8 mouse cellular contexts compared by ENCODE assay signal in genomic region chr11:86756156-86757141, GRCm38 (mm10). TPM values are rescaled to one million over a fixed set of nuclear protein-coding genes. Genes with fewer than 3 reads are reported as not detected.
A peak's percentile ranks its signal among the peaks of the same experiment; 100 is the strongest.
DNase-seq lines count a peak whose midpoint lies in the region; ATAC-seq lines count a peak whose summit lies in the region.

No protein-coding gene starts in this region.

- peaks cover 11% of the 10 kb centered on the region for H3K4me1 ChIP-seq in intestine, embryonic 15.5 days (replicated peaks)
- peaks cover 9% of the 10 kb centered on the region for H3K4me1 ChIP-seq in limb, embryonic 11.5 days (ENCODE audit: control insufficient read depth, insufficient read depth, low read length)
- peaks cover 30% of the 10 kb centered on the region for H3K4me1 ChIP-seq in midbrain, embryonic 12.5 days

- 2% methylated on average over 31 of the region's 31 CpGs for WGBS in intestine, embryonic 15.5 days
- WGBS in limb, embryonic 11.5 days: 4% methylated on average over 31 of the region's 31 CpGs
- WGBS in midbrain, embryonic 12.5 days: 6% methylated on average over 31 of the region's 31 CpGs

- peak overlapping the region; percentile 96 for H3K27ac ChIP-seq in intestine, embryonic 15.5 days
- H3K27ac ChIP-seq in limb, embryonic 11.5 days (replicated peaks; ENCODE audit: low read depth, low read length): peak overlapping the region; percentile 87
- peak overlapping the region; percentile 94 for H3K27ac ChIP-seq in midbrain, embryonic 12.5 days (replicated peaks)

- H3K4me2 ChIP-seq in intestine, embryonic 15.5 days (replicated peaks): peak overlapping the region; percentile 81
- peak overlapping the region; percentile 79 for H3K4me2 ChIP-seq in limb, embryonic 11.5 days (ENCODE audit: low read depth, severe bottlenecking)
- H3K4me2 ChIP-seq in midbrain, embryonic 12.5 days (replicated peaks): peak overlapping the region; percentile 96

- ATAC-seq in common myeloid progenitor, adult 5-6 weeks (replicated peaks; ENCODE audit: low read depth, poor library complexity, severe bottlenecking): 0 out of 2 replicates have a peak, but pooled peaks have one; percentile 5
- ATAC-seq in intestine, embryonic 15.5 days: peak; percentile 44
- ATAC-seq in limb, embryonic 11.5 days (ENCODE audit: insufficient number of reproducible peaks, low FRiP score, low TSS enrichment, low read depth): no peak
- no peak; the same call in 1 of the 2 replicates for ATAC-seq in midbrain, embryonic 12.5 days (ENCODE audit: low FRiP score, low read depth)

- H3K9me3 ChIP-seq in intestine, embryonic 15.5 days: no peaks in the 10 kb centered on the region
- no peaks in the 10 kb centered on the region for H3K9me3 ChIP-seq in limb, embryonic 11.5 days (ENCODE audit: control insufficient read depth, low read length)
- no peaks in the 10 kb centered on the region for H3K9me3 ChIP-seq in midbrain, embryonic 12.5 days

- peak overlapping the region; percentile 98 for H3K9ac ChIP-seq in intestine, embryonic 15.5 days
- peak overlapping the region; percentile 89 for H3K9ac ChIP-seq in limb, embryonic 11.5 days (ENCODE audit: low read length)
- H3K9ac ChIP-seq in midbrain, embryonic 12.5 days (replicated peaks): peak overlapping the region; percentile 96

- peak overlapping the region; percentile 92 for H3K4me3 ChIP-seq in intestine, embryonic 15.5 days (replicated peaks)
- H3K4me3 ChIP-seq in limb, embryonic 11.5 days (ENCODE audit: low read depth, low read length): peak overlapping the region; percentile 99
- H3K4me3 ChIP-seq in midbrain, embryonic 12.5 days: peak overlapping the region; percentile 97

- H3K36me3 ChIP-seq in intestine, embryonic 15.5 days: no peaks in the 10 kb centered on the region
- H3K36me3 ChIP-seq in limb, embryonic 11.5 days (ENCODE audit: control insufficient read depth, insufficient read depth, low read length): no peaks in the 10 kb centered on the region; the same call in 1 of the 2 replicates
- H3K36me3 ChIP-seq in midbrain, embryonic 12.5 days: no peaks in the 10 kb centered on the region

- no peaks in the 10 kb centered on the region for H3K27me3 ChIP-seq in intestine, embryonic 15.5 days (replicated peaks)
- no peaks in the 10 kb centered on the region for H3K27me3 ChIP-seq in limb, embryonic 11.5 days (ENCODE audit: control insufficient read depth, insufficient read depth, low read length)
- H3K27me3 ChIP-seq in midbrain, embryonic 12.5 days: no peaks in the 10 kb centered on the region

- intact Hi-C loops in gastrocnemius, postnatal 14 days (cut with DNase I; ENCODE audit: low total_unique reads): no loop called here

- peak; percentile 67 for DNase-seq in layer of hippocampus, adult 11-12 months (ENCODE audit: low spot score)
- no peak for DNase-seq in layer of hippocampus, adult 9-10 months (ENCODE audit: low spot score)
- DNase-seq in gastrocnemius, postnatal 14 days: peak; percentile 32
- peak; percentile 33 for DNase-seq in limb, embryonic 11.5 days (ENCODE audit: low spot score)
- peak; percentile 62 to 73 for DNase-seq in spleen, postnatal 10 days (ENCODE audit: low spot score in 2 of 2)

RNA-seq across cellular contexts. Expression of gene Cltc, which starts 0.9 kb away (rescaled TPM):
- 169 and 175 TPM in 2 replicates for total RNA-seq in common myeloid progenitor, adult 5-6 weeks (2017)
- total RNA-seq in gastrocnemius, postnatal 14 days (2021): 100 to 1,000 TPM; 118 to 122 TPM
- 134 and 135 TPM in 2 replicates for polyA plus RNA-seq in intestine, embryonic 15.5 days (2015; fragmentation: Nextera tagmentation; extraction: Ambion mirVana)
- polyA plus RNA-seq in limb, embryonic 11.5 days (2014; fragmentation: Nextera tagmentation; extraction: Ambion mirVana): 143 and 157 TPM in 2 replicates
- 165 and 169 TPM in 2 replicates for polyA plus RNA-seq in midbrain, embryonic 12.5 days (2016; fragmentation: Nextera tagmentation; extraction: Ambion mirVana)

RNA-seq across cellular contexts. Expression of gene Dhx40, which starts 51.1 kb away (rescaled TPM):
- 19.4 and 24.4 TPM in 2 replicates for total RNA-seq in common myeloid progenitor, adult 5-6 weeks (2017)
- total RNA-seq in gastrocnemius, postnatal 14 days (2021): 10 to 100 TPM; 11.8 to 12.1 TPM
- polyA plus RNA-seq in intestine, embryonic 15.5 days (2015; fragmentation: Nextera tagmentation; extraction: Ambion mirVana): 15.3 and 16.0 TPM in 2 replicates
- 40.2 and 43.8 TPM in 2 replicates for polyA plus RNA-seq in limb, embryonic 11.5 days (2014; fragmentation: Nextera tagmentation; extraction: Ambion mirVana)
- polyA plus RNA-seq in midbrain, embryonic 12.5 days (2016; fragmentation: Nextera tagmentation; extraction: Ambion mirVana): 45.7 and 46.5 TPM in 2 replicates

Comparison
In these comparisons a context has a peak if more than half of its experiments do, and no peak if none do; other contexts are left out.
1. ATAC-seq: peak in common myeloid progenitor, adult 5-6 weeks (single experiment) and intestine, embryonic 15.5 days (single experiment); none in limb, embryonic 11.5 days (single experiment) and midbrain, embryonic 12.5 days (single experiment).
2. Peak in every context shown above with its lines, with median percentiles within 50 percentile points of each other: H3K27ac ChIP-seq, H3K4me2 ChIP-seq, H3K4me3 ChIP-seq and H3K9ac ChIP-seq.